Mouse (Mus musculus) olfactory bulb, adult 2 months (tissue): Measurements from ENCODE around the gene Ceacam16.

ENCODE experiments used
- CTCF ChIP-seq: fragments of 200-500 bp; IDR thresholded peaks from 2 replicates; pipeline ENCODE4 v1.5.1; 2012; ENCODE audit warnings: low read depth, mild to moderate bottlenecking, low read length, moderate library complexity; ENCODE audit not compliant: insufficient read depth
- POLR2A ChIP-seq: fragments of 200-500 bp; IDR thresholded peaks from 2 replicates; pipeline ENCODE4 v1.6.1; 2012; ENCODE audit warnings: mild to moderate bottlenecking, low read depth, low read length, moderate library complexity; ENCODE audit not compliant: insufficient read depth

GRCm38 (mm10) chr7:19871943-19872601 is 11.0 kb upstream of the Ceacam16 start:
- TF ChIP-seq CTCF (no peak), POLR2A (no peak)
